Mouse (Mus musculus) liver, postnatal 0 days (tissue): ENCODE data around the gene Il12a.

Experiments
- CTCF ChIP-seq: sonication (generic); IDR thresholded peaks from 2 replicates; pipeline ENCODE4 v1.5.1; 2016; ENCODE audit warnings: antibody characterized with exemption, low read depth
- EP300 ChIP-seq: IDR thresholded peaks from 2 replicates; pipeline ENCODE4 v1.6.1; 2016; ENCODE audit warnings: antibody characterized with exemption, low read depth, mild to moderate bottlenecking

DNA sequence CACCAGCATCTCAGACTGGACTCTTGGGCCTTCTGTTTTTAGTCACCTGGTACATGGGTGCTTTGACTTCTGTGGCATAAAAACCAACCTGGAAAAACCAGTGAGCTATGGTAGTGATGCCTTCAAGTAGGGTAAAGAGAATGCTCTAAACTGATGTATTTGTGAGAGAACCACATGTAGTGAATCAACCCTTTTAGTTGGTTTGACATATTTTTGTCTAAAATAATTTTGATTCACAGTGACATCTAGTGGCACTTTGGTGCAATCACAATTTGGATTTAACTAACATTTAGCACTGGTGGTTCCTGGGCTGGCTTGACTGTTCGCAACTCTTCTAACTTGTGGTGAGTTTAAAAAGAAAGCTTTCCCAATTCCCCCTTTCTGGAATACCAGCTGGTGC, 53.7 kb downstream of the Il12a start:
- TF ChIP-seq CTCF = peak; percentile 54
- no peak for TF ChIP-seq EP300
